ENCODE assay signal across 18 mouse cellular contexts in the genomic region with DNA sequence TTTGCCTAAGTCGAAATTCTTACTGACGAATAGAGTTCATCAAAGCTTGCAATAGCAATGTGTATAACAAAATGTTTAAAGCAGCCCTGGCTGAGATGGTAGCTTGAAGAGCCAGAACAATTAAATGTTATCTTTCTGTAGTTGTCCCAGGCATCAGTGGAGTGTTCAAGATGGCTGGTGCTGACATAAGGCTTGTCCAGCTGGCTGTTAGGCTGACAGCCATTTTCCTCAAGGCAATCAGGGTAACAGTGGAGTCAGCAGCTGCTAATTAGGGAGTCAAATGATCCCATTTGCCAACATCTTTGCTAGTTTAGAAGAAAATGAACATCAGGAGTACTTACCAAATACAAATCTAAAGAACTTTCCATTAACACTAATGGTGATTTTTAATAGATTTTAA.
A peak's percentile ranks its signal among the peaks of the same experiment; 100 is the strongest.
DNase-seq lines count a peak whose midpoint lies in the region; ATAC-seq and TF ChIP-seq lines count a peak whose summit lies in the region.
"Had no signal": no experiment of that assay in that cellular context is flagged by ENCODE, and none has a peak within 500 bp of the region (broad histone marks: within the 10 kb centered on the region; RNA-seq: fewer than 3 reads in every experiment).

No protein-coding gene starts in this region.

- H3K36me3 ChIP-seq in forebrain, embryonic 11.5 days (ENCODE audit: control insufficient read depth, insufficient read depth, low read length), result no peaks in the 10 kb centered on the region
- H3K36me3 ChIP-seq in forebrain, embryonic 12.5 days (replicated peaks), result no peaks in the 10 kb centered on the region
- H3K36me3 ChIP-seq in neural tube, embryonic 14.5 days (ENCODE audit: control insufficient read depth, insufficient read depth, low read length), result no peaks in the 10 kb centered on the region
- H3K36me3 ChIP-seq in neural tube, embryonic 15.5 days, result no peaks in the 10 kb centered on the region
- H3K36me3 ChIP-seq: hindbrain, embryonic 10.5 days; limb, embryonic 12.5 days; liver, embryonic 13.5 days; lung, embryonic 15.5 days had no signal

- H3K9ac ChIP-seq in forebrain, embryonic 11.5 days (ENCODE audit: low read length), result no peak overlapping the region
- no peak overlapping the region for H3K9ac ChIP-seq in forebrain, embryonic 12.5 days
- no peak overlapping the region for H3K9ac ChIP-seq in neural tube, embryonic 14.5 days (replicated peaks; ENCODE audit: low read depth, low read length)
- no peak overlapping the region for H3K9ac ChIP-seq in neural tube, embryonic 15.5 days (replicated peaks)
- H3K9ac ChIP-seq: limb, embryonic 12.5 days; liver, embryonic 13.5 days; lung, embryonic 15.5 days had no signal

- H3K4me3 ChIP-seq in forebrain, embryonic 11.5 days (ENCODE audit: low read depth, low read length), result no peak overlapping the region
- H3K4me3 ChIP-seq in forebrain, embryonic 12.5 days (replicated peaks), result no peak overlapping the region
- H3K4me3 ChIP-seq in neural tube, embryonic 14.5 days (ENCODE audit: low read depth, low read length), result no peak overlapping the region
- no peak overlapping the region for H3K4me3 ChIP-seq in neural tube, embryonic 15.5 days (replicated peaks)
- H3K4me3 ChIP-seq in layer of hippocampus, adult 2 months, result no peak overlapping the region
- H3K4me3 ChIP-seq: hindbrain, embryonic 10.5 days; limb, embryonic 12.5 days; liver, embryonic 13.5 days; lung, embryonic 15.5 days had no signal

- 94% methylated on average over 2 of the region's 2 CpGs for WGBS in forebrain, embryonic 11.5 days
- WGBS in forebrain, embryonic 12.5 days, result 88% methylated on average over 2 of the region's 2 CpGs
- WGBS in neural tube, embryonic 14.5 days, result 91% methylated on average over 2 of the region's 2 CpGs
- 92% methylated on average over 2 of the region's 2 CpGs for WGBS in neural tube, embryonic 15.5 days

- no peak for DNase-seq in forebrain, embryonic 11.5 days (ENCODE audit: low spot score)
- peak; percentile 11 to 37 for DNase-seq in layer of hippocampus, adult 2 months (ENCODE audit: low spot score in 2 of 2)
- no peak for DNase-seq in adipocyte (ENCODE audit: low spot score)
- no peak for DNase-seq in right cerebral cortex, postnatal 10 days (ENCODE audit: low spot score in 2 of 2)
- DNase-seq: heart, adult 11 months; kidney, postnatal 10 days; liver, embryonic 13.5 days; spleen, adult 18-20 months; thymus, adult 2 months had no signal

- H3K4me2 ChIP-seq in forebrain, embryonic 11.5 days (ENCODE audit: low read depth, low read length, severe bottlenecking), result no peak overlapping the region
- H3K4me2 ChIP-seq in forebrain, embryonic 12.5 days, result no peak overlapping the region
- no peak overlapping the region for H3K4me2 ChIP-seq in neural tube, embryonic 14.5 days (ENCODE audit: low read depth, low read length)
- H3K4me2 ChIP-seq in neural tube, embryonic 15.5 days, result no peak overlapping the region
- H3K4me2 ChIP-seq: limb, embryonic 12.5 days; liver, embryonic 13.5 days; lung, embryonic 15.5 days; midbrain, embryonic 11.5 days had no signal

- no peak overlapping the region for H3K27ac ChIP-seq in forebrain, embryonic 11.5 days (ENCODE audit: low read depth, low read length)
- no peak overlapping the region for H3K27ac ChIP-seq in forebrain, embryonic 12.5 days
- H3K27ac ChIP-seq in neural tube, embryonic 14.5 days (ENCODE audit: low read depth, low read length), result no peak overlapping the region
- no peak overlapping the region for H3K27ac ChIP-seq in neural tube, embryonic 15.5 days (replicated peaks)
- no peak overlapping the region for H3K27ac ChIP-seq in layer of hippocampus, adult 2 months
- H3K27ac ChIP-seq: hindbrain, embryonic 10.5 days; limb, embryonic 12.5 days; liver, embryonic 13.5 days; lung, embryonic 15.5 days; macrophage had no signal

- H3K4me1 ChIP-seq in forebrain, embryonic 11.5 days (replicated peaks; ENCODE audit: control insufficient read depth, insufficient read depth, low read length), result no peaks in the 10 kb centered on the region
- no peaks in the 10 kb centered on the region for H3K4me1 ChIP-seq in forebrain, embryonic 12.5 days
- no peaks in the 10 kb centered on the region for H3K4me1 ChIP-seq in neural tube, embryonic 14.5 days (ENCODE audit: control insufficient read depth, insufficient read depth, low read length)
- H3K4me1 ChIP-seq in neural tube, embryonic 15.5 days, result no peaks in the 10 kb centered on the region
- H3K4me1 ChIP-seq: hindbrain, embryonic 10.5 days; limb, embryonic 12.5 days; liver, embryonic 13.5 days; lung, embryonic 15.5 days had no signal

- H3K9me3 ChIP-seq in forebrain, embryonic 11.5 days (ENCODE audit: control insufficient read depth, low read length), result no peaks in the 10 kb centered on the region
- no peaks in the 10 kb centered on the region for H3K9me3 ChIP-seq in forebrain, embryonic 12.5 days
- no peaks in the 10 kb centered on the region for H3K9me3 ChIP-seq in neural tube, embryonic 14.5 days (ENCODE audit: control insufficient read depth, low read length)
- H3K9me3 ChIP-seq in neural tube, embryonic 15.5 days (replicated peaks), result no peaks in the 10 kb centered on the region
- H3K9me3 ChIP-seq: hindbrain, embryonic 10.5 days; limb, embryonic 12.5 days; liver, embryonic 13.5 days; lung, embryonic 15.5 days had no signal

- no peak for TF ChIP-seq CTCF in layer of hippocampus, adult 2 months (conservative IDR thresholded peaks at IDR 0.05)

- ATAC-seq in forebrain, embryonic 11.5 days (replicated peaks; ENCODE audit: low FRiP score), result 0 out of 2 replicates have a peak, but pooled peaks have one; percentile 18
- no peak for ATAC-seq in forebrain, embryonic 12.5 days (ENCODE audit: low FRiP score)
- peak; percentile 49; the same call in 1 of the 2 replicates for ATAC-seq in neural tube, embryonic 14.5 days (ENCODE audit: low read depth)
- ATAC-seq in neural tube, embryonic 15.5 days (ENCODE audit: low FRiP score), result no peak
- ATAC-seq: intestine, postnatal 0 days had no signal

- no peaks in the 10 kb centered on the region for H3K27me3 ChIP-seq in forebrain, embryonic 11.5 days (ENCODE audit: control insufficient read depth, insufficient read depth, low read length)
- no peaks in the 10 kb centered on the region for H3K27me3 ChIP-seq in forebrain, embryonic 12.5 days
- no peaks in the 10 kb centered on the region for H3K27me3 ChIP-seq in neural tube, embryonic 14.5 days (ENCODE audit: control insufficient read depth, insufficient read depth, low read length)
- H3K27me3 ChIP-seq in neural tube, embryonic 15.5 days (replicated peaks), result no peaks in the 10 kb centered on the region
- H3K27me3 ChIP-seq: limb, embryonic 12.5 days; liver, embryonic 13.5 days; lung, embryonic 15.5 days had no signal

Comparison
In these comparisons a context has a peak if more than half of its experiments do, and no peak if none do; other contexts are left out.
1. ATAC-seq: peak in forebrain, embryonic 11.5 days (single experiment) and neural tube, embryonic 14.5 days (single experiment); none in forebrain, embryonic 12.5 days (single experiment) and neural tube, embryonic 15.5 days (single experiment).
2. DNase-seq: peak in layer of hippocampus, adult 2 months (2 of 2); none in forebrain, embryonic 11.5 days (single experiment), adipocyte (single experiment) and right cerebral cortex, postnatal 10 days (0 of 2).